Mouse (Mus musculus): ENCODE data around the gene 4933405L10Rik.

GRCm38 (mm10) chr8:105686551-105686950, 20.9 kb upstream of the 4933405L10Rik start:
- TF ChIP-seq CTCF (IDR thresholded peaks at IDR 0.05; ENCODE audit: extremely low read depth, insufficient read length, insufficient replicate concordance, low read depth, low read length) (no peak), POLR2A (IDR thresholded peaks at IDR 0.05; ENCODE audit: low read depth, low read length) (no peak)
